Mouse (Mus musculus) kidney, postnatal 25 days (tissue): ENCODE measurements around the gene Wasf1.

Experiments used
- DNase-seq, 2 experiments: peaks; one replicate each; pipeline ENCODE4 v3.0.0; 2021; ENCODE audit warnings: mixed read lengths in 2 of 2

Wasf1 gene

DNA sequence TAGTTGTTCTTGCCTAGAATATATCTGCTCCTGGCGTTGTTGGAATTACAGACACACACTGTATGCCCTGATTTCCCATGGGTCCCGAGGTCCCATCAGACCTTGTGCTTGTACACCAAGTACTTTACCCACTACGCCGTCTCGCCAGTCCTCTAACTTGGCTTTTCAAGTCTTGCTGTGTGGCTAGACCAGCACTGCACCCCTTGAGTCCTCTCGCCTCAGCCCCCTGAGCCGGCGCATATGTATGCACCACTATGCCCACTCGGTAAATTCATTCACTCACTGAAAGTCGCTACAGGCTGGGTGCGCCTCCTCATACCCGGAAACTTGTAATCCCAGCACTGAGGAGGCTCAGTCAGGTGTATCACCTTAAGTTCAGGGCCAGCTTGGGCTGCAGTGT, 12.5 kb downstream of the Wasf1 start:
- no peak for DNase-seq

DNA sequence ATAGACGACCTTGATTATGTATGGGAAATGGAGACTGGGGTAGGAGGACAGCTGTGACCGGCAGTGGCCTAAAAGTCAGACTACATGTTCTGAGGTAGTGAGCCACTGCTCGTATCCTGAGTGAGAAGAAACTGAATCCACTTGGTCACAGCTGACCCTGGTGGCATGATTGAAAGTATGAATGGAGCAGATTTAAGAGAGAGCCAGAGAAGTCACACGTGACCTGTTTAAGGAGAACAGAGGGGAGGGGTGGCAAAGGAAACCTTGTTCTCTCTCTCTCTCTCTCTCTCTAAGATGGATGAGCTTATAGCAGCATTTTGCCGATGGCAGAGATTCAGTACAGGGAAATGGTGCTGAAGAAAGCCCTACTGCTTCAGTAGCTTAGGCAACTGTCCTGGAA, 13.4 kb downstream of the Wasf1 start:
- DNase-seq, result no peak

- no peak for DNase-seq
Measured at GRCm38 (mm10) chr10:40901786-40902185, 18.5 kb downstream of the Wasf1 start.

GRCm38 (mm10) chr10:40906131-40906530, 22.9 kb downstream of the Wasf1 start:
- DNase-seq, result no peak

GRCm38 (mm10) chr10:40906802-40907201, 23.5 kb downstream of the Wasf1 start:
- DNase-seq, result no peak

GRCm38 (mm10) chr10:40908580-40908979, 25.3 kb downstream of the Wasf1 start:
- no peak for DNase-seq

DNA sequence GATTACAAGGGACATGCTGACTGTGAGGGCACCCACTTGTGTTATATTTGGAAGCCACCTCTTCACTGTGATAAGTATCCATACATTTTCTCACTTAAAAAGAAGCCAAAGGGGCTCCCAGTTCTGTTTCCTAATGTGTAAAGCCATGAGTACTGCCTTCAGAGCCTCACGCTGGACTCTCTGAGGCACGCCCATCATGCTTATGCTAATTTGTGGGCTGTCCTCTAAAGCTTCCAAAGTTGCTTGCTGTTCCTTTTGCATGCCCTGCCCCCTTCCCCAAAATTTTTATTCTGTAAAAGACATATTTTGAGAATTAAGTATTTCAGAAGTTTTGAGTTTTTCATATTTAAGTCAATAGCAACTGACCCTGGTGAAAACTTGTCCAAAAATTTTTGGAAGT, 27.5 kb downstream of the Wasf1 start:
- no peak for DNase-seq

DNA sequence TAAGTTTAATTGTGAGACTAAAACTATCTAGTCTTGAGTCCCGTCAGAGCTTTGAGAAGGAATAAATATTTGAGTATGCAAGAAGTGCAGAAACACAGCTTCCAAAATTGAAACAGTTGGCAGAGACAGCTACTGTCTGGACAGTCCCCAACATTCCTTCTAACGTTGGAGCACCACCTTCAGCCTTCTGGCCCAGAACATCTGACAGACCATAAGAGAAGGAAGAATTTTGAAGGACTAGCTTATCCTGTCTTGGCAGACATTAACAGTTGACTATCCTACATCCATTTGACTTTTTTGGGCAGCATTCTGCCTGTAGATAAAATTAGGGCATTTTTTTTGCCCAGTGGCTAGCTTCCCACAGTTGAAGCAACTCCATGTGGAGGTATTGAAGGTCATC, 32.0 kb downstream of the Wasf1 start:
- DNase-seq, result no peak

- no peak for DNase-seq
Measured at GRCm38 (mm10) chr10:40918669-40919440, 35.6 kb downstream of the Wasf1 start.

- DNase-seq, result no peak
Measured at GRCm38 (mm10) chr10:40919464-40919863, 36.2 kb downstream of the Wasf1 start.

DNA sequence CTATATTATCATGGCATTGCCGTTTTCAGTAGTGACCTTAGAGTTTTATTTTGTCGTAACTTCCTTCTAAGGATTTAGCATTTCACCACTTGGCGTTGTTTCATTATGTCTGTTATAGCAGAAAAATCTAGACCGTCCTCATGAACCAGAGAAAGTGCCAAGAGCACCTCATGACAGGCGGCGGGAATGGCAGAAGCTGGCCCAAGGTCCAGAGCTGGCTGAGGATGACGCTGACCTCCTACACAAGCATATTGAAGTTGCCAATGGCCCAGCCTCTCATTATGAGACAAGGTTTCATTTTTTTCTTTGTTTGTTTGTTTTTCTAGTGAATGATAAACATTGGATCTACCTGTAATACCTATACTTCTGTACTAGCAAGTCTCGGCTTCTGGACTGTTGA, 49.7 kb downstream of the Wasf1 start:
- DNase-seq, result no peak

GRCm38 (mm10) chr10:40936160-40936726, 53.0 kb downstream of the Wasf1 start:
- no peak for DNase-seq

DNA sequence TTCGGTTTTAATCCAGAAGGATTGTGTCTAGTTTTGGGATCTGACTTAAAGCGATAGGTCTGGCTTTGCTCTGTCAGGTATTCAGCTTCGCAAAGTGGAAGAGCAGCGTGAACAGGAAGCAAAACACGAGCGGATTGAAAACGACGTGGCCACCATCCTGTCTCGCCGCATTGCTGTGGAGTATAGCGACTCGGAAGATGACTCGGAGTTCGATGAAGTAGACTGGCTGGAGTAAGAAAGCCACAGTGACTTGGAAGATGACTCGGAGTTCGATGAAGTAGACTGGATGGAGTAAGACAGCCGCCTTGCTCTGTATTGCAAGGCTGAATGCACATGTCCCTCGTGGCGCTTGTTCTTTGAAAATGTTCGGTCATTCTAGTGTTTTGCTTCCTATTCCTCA, 54.3 kb downstream of the Wasf1 start:
- no peak for DNase-seq

DNA sequence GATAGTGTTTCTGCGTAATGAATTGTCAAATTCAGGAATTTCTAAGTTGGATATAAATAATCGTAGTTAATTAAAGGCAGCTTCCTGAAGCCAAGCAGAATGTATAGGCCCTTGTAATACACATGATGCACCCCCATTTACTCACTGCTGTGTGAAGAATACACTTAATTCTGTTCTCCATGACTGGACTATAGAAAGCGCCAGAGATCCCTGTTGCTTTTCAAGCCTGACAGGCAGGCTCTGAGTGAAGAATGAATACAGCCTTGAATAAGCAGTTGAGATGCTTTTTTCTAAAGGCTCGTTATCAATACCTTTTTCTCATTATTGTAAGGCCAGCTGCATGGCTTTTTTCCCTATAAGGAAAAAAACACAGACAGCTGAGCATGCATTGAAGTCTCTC, 59.4 kb downstream of the Wasf1 start:
- no peak for DNase-seq

GRCm38 (mm10) chr10:40950176-40950575, 66.9 kb downstream of the Wasf1 start:
- DNase-seq, result no peak

DNA sequence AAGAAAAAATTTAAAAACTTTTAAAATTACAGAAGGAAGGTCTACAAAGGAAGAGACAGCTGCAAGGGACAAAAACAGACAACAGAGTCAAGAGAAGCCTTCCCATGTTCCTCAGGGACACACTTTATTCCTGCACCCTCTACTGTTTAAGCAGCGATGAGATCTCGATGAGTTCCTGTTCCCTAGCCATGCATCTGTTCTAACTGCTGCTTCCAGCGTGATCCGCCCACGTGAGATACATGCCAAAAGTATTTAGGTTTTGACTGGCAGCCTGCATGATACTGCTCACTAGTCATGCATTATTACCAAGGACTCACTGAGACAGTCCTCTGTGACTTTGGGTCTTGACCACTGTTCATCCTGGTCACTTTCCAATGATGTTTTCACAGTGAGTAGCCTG, 72.9 kb downstream of the Wasf1 start:
- no peak for DNase-seq

DNA sequence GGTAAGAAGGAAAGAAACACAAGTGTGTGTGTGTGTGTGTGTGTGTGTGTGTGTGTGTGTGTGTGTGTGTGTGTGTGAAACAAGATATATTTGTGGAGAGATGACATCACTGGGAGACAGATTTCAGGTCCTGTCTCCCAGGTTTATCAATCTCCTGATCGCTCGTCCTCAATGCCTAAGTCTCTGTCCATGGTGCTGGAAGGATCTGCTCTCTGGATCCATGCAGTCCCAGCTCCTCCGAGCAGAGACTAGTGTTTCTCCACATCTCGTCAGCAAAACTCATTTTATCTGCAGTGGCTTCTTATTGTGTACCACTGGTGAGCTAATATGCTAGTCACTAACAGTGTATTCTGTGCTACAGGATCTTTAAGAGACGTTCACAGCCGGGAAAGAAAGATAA, 78.1 kb downstream of the Wasf1 start:
- DNase-seq, result peak in 1 of 2 experiments; percentile 31

GRCm38 (mm10) chr10:40962008-40962407, 78.7 kb downstream of the Wasf1 start:
- DNase-seq, result no peak

DNA sequence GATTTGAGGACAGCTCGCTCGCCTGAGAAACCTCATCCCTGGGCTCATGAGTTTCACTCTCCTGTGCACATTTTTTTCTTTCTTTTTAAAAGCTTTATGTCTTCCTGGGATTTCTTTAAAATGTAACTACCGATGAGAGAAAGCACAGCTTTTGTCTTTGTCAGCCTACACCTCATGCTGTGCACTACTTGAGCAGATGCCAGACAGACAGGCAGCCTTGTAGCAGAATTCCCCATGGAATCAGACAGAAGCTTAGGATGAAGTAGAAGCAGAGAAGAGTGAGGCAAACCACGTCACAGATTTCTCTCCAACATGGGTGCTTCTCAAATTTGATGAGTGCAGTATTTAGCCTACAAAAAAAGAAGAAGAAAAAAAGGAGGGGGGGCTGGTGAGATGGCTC, 81.3 kb downstream of the Wasf1 start:
- DNase-seq, result no peak

DNA sequence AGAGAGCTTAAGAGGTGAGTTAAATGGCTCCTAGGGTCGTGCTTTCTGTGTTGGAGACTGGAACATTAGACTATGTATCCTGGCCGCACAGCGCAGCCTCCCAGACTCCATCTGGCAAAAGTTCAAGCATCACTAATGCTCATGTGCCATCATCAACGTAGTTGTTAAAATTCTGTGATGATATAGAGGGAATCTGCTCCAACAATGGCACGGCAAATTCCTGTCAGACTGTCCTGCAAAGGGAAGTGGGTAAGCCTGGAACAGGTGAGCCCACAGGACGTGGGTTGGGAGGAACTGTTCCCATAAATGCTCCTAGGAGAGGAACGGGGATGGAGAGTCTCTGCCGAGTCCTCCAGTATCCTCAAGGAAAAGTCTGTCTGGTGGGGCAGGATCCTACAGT, 85.3 kb downstream of the Wasf1 start:
- no peak for DNase-seq

- no peak for DNase-seq
Measured at GRCm38 (mm10) chr10:40969372-40970033, 86.2 kb downstream of the Wasf1 start.

GRCm38 (mm10) chr10:40970601-40971245, 87.4 kb downstream of the Wasf1 start:
- DNase-seq, result no peak

- DNase-seq, result no peak
Measured at GRCm38 (mm10) chr10:40971256-40971655, 88.0 kb downstream of the Wasf1 start.

DNA sequence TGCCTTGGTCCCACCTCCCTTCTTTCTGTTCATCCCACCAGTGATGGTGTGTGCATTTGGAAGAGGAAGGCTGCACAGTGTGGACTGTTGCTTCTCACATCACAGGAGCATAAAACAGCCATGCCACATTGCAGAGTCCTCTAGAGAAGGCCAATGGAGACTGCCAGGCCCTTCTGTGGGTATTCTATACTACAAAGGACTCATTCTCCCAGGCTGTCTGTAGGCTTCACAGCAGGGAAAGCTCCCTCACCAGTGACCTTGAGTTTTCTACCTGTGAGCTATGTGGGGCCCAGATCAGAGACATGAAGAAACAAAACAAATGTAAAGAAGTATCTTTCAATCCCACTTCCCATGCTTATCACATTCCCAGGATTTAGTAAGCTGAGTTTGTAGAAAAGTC, 100.5 kb downstream of the Wasf1 start:
- no peak for DNase-seq
